14 mouse cellular contexts compared by ENCODE assay signal in genomic region chr16:6914531-6914930, GRCm38 (mm10).
"Had no signal": no experiment of that assay in that cellular context is flagged by ENCODE, and none has a peak within 500 bp of the region (broad histone marks: within the 10 kb centered on the region; RNA-seq: fewer than 3 reads in every experiment).

No protein-coding gene starts in this region.

- H3K4me3 ChIP-seq: limb, embryonic 12.5 days; limb, embryonic 15.5 days; midbrain, embryonic 12.5 days had no signal

- H3K27me3 ChIP-seq: limb, embryonic 12.5 days; limb, embryonic 15.5 days; midbrain, embryonic 12.5 days had no signal

- H3K4me1 ChIP-seq: midbrain, embryonic 12.5 days had no signal

- H3K9ac ChIP-seq: limb, embryonic 12.5 days; limb, embryonic 15.5 days; liver, embryonic 14.5 days; liver, postnatal 0 days; lung, embryonic 14.5 days; midbrain, embryonic 12.5 days had no signal

- DNase-seq: kidney, adult 9 months; kidney, postnatal 36 days; left cerebral cortex, postnatal 4 days; liver, postnatal 0 days; lung, embryonic 14.5 days; thymus, adult 18-20 months; thymus, postnatal 36 days had no signal

- ATAC-seq: liver, postnatal 0 days; lung, postnatal 0 days had no signal

- H3K27ac ChIP-seq: limb, embryonic 12.5 days; limb, embryonic 15.5 days; liver, embryonic 14.5 days; macrophage; midbrain, embryonic 12.5 days had no signal

- H3K4me2 ChIP-seq: limb, embryonic 12.5 days; limb, embryonic 15.5 days; liver, embryonic 11.5 days; lung, embryonic 14.5 days; midbrain, embryonic 12.5 days had no signal

- H3K36me3 ChIP-seq: limb, embryonic 12.5 days; limb, embryonic 15.5 days; midbrain, embryonic 12.5 days had no signal

- H3K9me3 ChIP-seq: limb, embryonic 12.5 days; limb, embryonic 15.5 days; midbrain, embryonic 12.5 days had no signal
